Mouse (Mus musculus): ENCODE data around the gene Cuta.
"Not testable (repeated sequence)": the region's sequence is repeated elsewhere in the genome, so short reads cannot be mapped to it uniquely, and the experiment has no call there.

Cuta gene

GRCm38 (mm10) chr17:26936921-26937695 lies 2.3 kb downstream of the Cuta start:
- in situ Hi-C loops (cut with MboI, MseI) = no loop called here

- in situ Hi-C loops (cut with MboI, MseI) = no loop called here
These were observed 2.9 kb downstream of the Cuta start for GRCm38 (mm10) chr17:26936453-26936852.

GRCm38 (mm10) chr17:26935027-26935426 lies 4.3 kb downstream of the Cuta start:
- in situ Hi-C loops (cut with MboI, MseI) = no loop called here

GRCm38 (mm10) chr17:26933885-26934827 lies 5.2 kb downstream of the Cuta start:
- in situ Hi-C loops (cut with MboI, MseI) = no loop called here

- in situ Hi-C loops (cut with MboI, MseI) = no loop called here
These were observed 6.0 kb downstream of the Cuta start for GRCm38 (mm10) chr17:26933419-26933818.

GRCm38 (mm10) chr17:26932839-26933398 lies 6.5 kb downstream of the Cuta start, which contains the start of gene Phf1:
Gene Phf1 (plus strand): TSS chr17:26933052.
- in situ Hi-C loops (cut with MboI, MseI) = no loop called here

GRCm38 (mm10) chr17:26931795-26932194 lies 7.6 kb downstream of the Cuta start:
- in situ Hi-C loops (cut with MboI, MseI) = not testable (repeated sequence)

GRCm38 (mm10) chr17:26925414-26925813 lies 14.0 kb downstream of the Cuta start:
- in situ Hi-C loops (cut with MboI, MseI) = not testable (repeated sequence)

- in situ Hi-C loops (cut with MboI, MseI) = not testable (repeated sequence)
These were observed 17.0 kb downstream of the Cuta start for GRCm38 (mm10) chr17:26922368-26922767.

- in situ Hi-C loops (cut with MboI, MseI) = not testable (repeated sequence)
These were observed 19.9 kb downstream of the Cuta start for GRCm38 (mm10) chr17:26919516-26919915.

GRCm38 (mm10) chr17:26918343-26918742 lies 21.0 kb downstream of the Cuta start:
- in situ Hi-C loops (cut with MboI, MseI) = no loop called here

- in situ Hi-C loops (cut with MboI, MseI) = not testable (repeated sequence)
These were observed 21.8 kb downstream of the Cuta start for GRCm38 (mm10) chr17:26917560-26917959.

GRCm38 (mm10) chr17:26916711-26917482 lies 22.5 kb downstream of the Cuta start, which contains the start of gene Kifc5b:
Gene Kifc5b (plus strand): TSS chr17:26917091.
- in situ Hi-C loops (cut with MboI, MseI) = no loop called here

- in situ Hi-C loops (cut with MboI, MseI) = no loop called here
These were observed 24.1 kb downstream of the Cuta start for GRCm38 (mm10) chr17:26915248-26915647.

- in situ Hi-C loops (cut with MboI, MseI) = loop anchor here (5.0 kb wide), 1 partner anchor 60 kb away; no protein-coding TSS in a partner anchor
These were observed 31.9 kb downstream of the Cuta start for GRCm38 (mm10) chr17:26907506-26907905.

GRCm38 (mm10) chr17:26904320-26904719 lies 35.0 kb downstream of the Cuta start:
- in situ Hi-C loops (cut with MboI, MseI) = no loop called here

- in situ Hi-C loops (cut with MboI, MseI) = no loop called here
These were observed 38.5 kb downstream of the Cuta start for GRCm38 (mm10) chr17:26900916-26901315.

- in situ Hi-C loops (cut with MboI, MseI) = loop anchor here (25.0 kb wide), 2 partner anchors 208 to 1733 kb away; partner anchors contain the start of gene Ccdc154
These were observed 43.8 kb downstream of the Cuta start for GRCm38 (mm10) chr17:26895578-26895977.

GRCm38 (mm10) chr17:26894342-26894741 lies 45.0 kb downstream of the Cuta start:
- in situ Hi-C loops (cut with MboI, MseI) = loop anchor here (25.0 kb wide), 2 partner anchors 207 to 1732 kb away; partner anchors contain the start of gene Ccdc154

- in situ Hi-C loops (cut with MboI, MseI) = loop anchor here (25.0 kb wide), 2 partner anchors 206 to 1731 kb away; partner anchors contain the start of gene Ccdc154
These were observed 45.9 kb downstream of the Cuta start for GRCm38 (mm10) chr17:26893492-26893891.
